Mouse (Mus musculus) liver, embryonic 11.5 days (tissue): ENCODE measurements at regions not wholly inside any gene's neighbourhood (a gene's known extent, or its start where the extent isn't known, plus 50 kb on each side); places are given as distances from the start of the nearest gene placed in this dataset.

Experiments used
- ATAC-seq: fragments of 200-750 bp; cut with Nextera tagmentation; replicated peaks from 2 replicates; pipeline ENCODE4 v1.8.0; 2017; ENCODE audit warnings: moderate number of reproducible peaks, mild to moderate bottlenecking, moderate TSS enrichment, moderate library complexity; ENCODE audit not compliant: low FRiP score
- DNase-seq: peaks from one replicate; pipeline ENCODE4 v3.0.0-alpha.2; 2017; ENCODE audit warnings: low spot score
- H3K27ac ChIP-seq: fragments of 300-500 bp; sonication (generic); 2 replicates; pipeline ENCODE4 v1.5.1; 2014; ENCODE audit warnings: mild to moderate bottlenecking, low read depth, low read length, control low read depth
- H3K27me3 ChIP-seq: fragments of 300-500 bp; sonication (generic); replicated peaks from 2 replicates; pipeline ENCODE4 v1.6.1; 2014; ENCODE audit warnings: low read length, mixed read lengths; ENCODE audit not compliant: control insufficient read depth, insufficient read depth
- H3K36me3 ChIP-seq: fragments of 300-500 bp; sonication (generic); 2 replicates; pipeline ENCODE4 v1.6.1; 2014; ENCODE audit warnings: mild to moderate bottlenecking, low read length, moderate library complexity, mixed read lengths; ENCODE audit not compliant: control insufficient read depth, insufficient read depth
- H3K4me1 ChIP-seq: fragments of 300-500 bp; sonication (generic); replicated peaks from 2 replicates; pipeline ENCODE4 v1.6.1; 2014; ENCODE audit warnings: low read length, mixed read lengths; ENCODE audit not compliant: control insufficient read depth, insufficient read depth
- H3K4me2 ChIP-seq: fragments of 300-500 bp; sonication (generic); 2 replicates; pipeline ENCODE4 v1.6.1; 2014; ENCODE audit warnings: mild to moderate bottlenecking, control low read depth, moderate library complexity
- H3K4me3 ChIP-seq: fragments of 300-500 bp; sonication (generic); 2 replicates; pipeline ENCODE4 v1.5.1; 2014; ENCODE audit warnings: low read depth, low read length, control low read depth
- H3K9ac ChIP-seq: fragments of 300-500 bp; sonication (generic); 2 replicates; pipeline ENCODE4 v1.6.1; 2014; ENCODE audit warnings: low read depth, low read length, control low read depth
- H3K9me3 ChIP-seq: fragments of 300-500 bp; sonication (generic); 2 replicates; pipeline ENCODE4 v1.6.1; 2016; ENCODE audit warnings: low read length, inconsistent platforms, mixed read lengths; ENCODE audit not compliant: control insufficient read depth
- WGBS: fragments of 180-500 bp; shearing (Covaris S2); extraction: QIAGEN DNeasy Blood & Tissue Kit; methylation state at CpG from one replicate; pipeline ENCODE4 v1.1.7; 2014; 5-methylcytosine and 5-hydroxymethylcytosine counted together

- Histone ChIP-seq H3K9ac (no peak overlapping the region), H3K4me3 (no peak overlapping the region), H3K4me2 (no peak overlapping the region), H3K4me1 (no peaks in the 10 kb centered on the region), H3K9me3 (no peaks in the 10 kb centered on the region), H3K27me3 (no peaks in the 10 kb centered on the region), H3K27ac (no peak overlapping the region), H3K36me3 (no peaks in the 10 kb centered on the region)
- 82% methylated on average over 12 of the region's 12 CpGs for WGBS
- no peak for ATAC-seq
- no peak for DNase-seq
These were observed 191.6 kb downstream of the Agtpbp1 start for GRCm38 (mm10) chr13:59393231-59393938.

GRCm38 (mm10) chr13:59392828-59393227 is 192.2 kb downstream of the Agtpbp1 start:
- H3K9me3 ChIP-seq, result no peaks in the 10 kb centered on the region
- DNase-seq, result no peak
- no peak overlapping the region for H3K9ac ChIP-seq
- H3K36me3 ChIP-seq, result no peaks in the 10 kb centered on the region
- H3K4me1 ChIP-seq, result no peaks in the 10 kb centered on the region
- no peak overlapping the region for H3K4me3 ChIP-seq
- WGBS, result 76% methylated on average over 4 of the region's 4 CpGs
- no peak overlapping the region for H3K27ac ChIP-seq
- H3K27me3 ChIP-seq, result no peaks in the 10 kb centered on the region
- H3K4me2 ChIP-seq, result no peak overlapping the region
- no peak for ATAC-seq

GRCm38 (mm10) chr13:59387627-59388325 is 197.3 kb downstream of the Agtpbp1 start:
- H3K9ac ChIP-seq, result no peak overlapping the region
- H3K4me1 ChIP-seq, result no peaks in the 10 kb centered on the region
- H3K4me3 ChIP-seq, result no peak overlapping the region
- DNase-seq (no peak), ATAC-seq (no peak)
- no peak overlapping the region for H3K27ac ChIP-seq
- 77% methylated on average over 14 of the region's 14 CpGs for WGBS
- H3K9me3 ChIP-seq, result no peaks in the 10 kb centered on the region
- H3K27me3 ChIP-seq, result no peaks in the 10 kb centered on the region
- no peak overlapping the region for H3K4me2 ChIP-seq
- no peaks in the 10 kb centered on the region for H3K36me3 ChIP-seq

GRCm38 (mm10) chr13:59386935-59387540 is 198.0 kb downstream of the Agtpbp1 start:
- DNase-seq, result no peak

GRCm38 (mm10) chr13:59385824-59386223 is 199.2 kb downstream of the Agtpbp1 start:
- no peak for DNase-seq
- no peaks in the 10 kb centered on the region for H3K4me1 ChIP-seq
- no peak overlapping the region for H3K4me2 ChIP-seq
- no peaks in the 10 kb centered on the region for H3K9me3 ChIP-seq
- no peaks in the 10 kb centered on the region for H3K27me3 ChIP-seq
- no peak overlapping the region for H3K9ac ChIP-seq
- no peak overlapping the region for H3K4me3 ChIP-seq
- ATAC-seq, result no peak
- 69% methylated on average over 6 of the region's 6 CpGs for WGBS
- no peak overlapping the region for H3K27ac ChIP-seq
- no peaks in the 10 kb centered on the region for H3K36me3 ChIP-seq

More at GRCm38 (mm10) chr13:59386935-59387540, 198.0 kb downstream of the Agtpbp1 start:
- no peak overlapping the region for H3K4me2 ChIP-seq
- ATAC-seq, result no peak
- H3K36me3 ChIP-seq, result no peaks in the 10 kb centered on the region
- H3K4me3 ChIP-seq, result no peak overlapping the region
- H3K9me3 ChIP-seq, result no peaks in the 10 kb centered on the region
- 73% methylated on average over 7 of the region's 7 CpGs for WGBS
- no peak overlapping the region for H3K9ac ChIP-seq
- no peaks in the 10 kb centered on the region for H3K27me3 ChIP-seq
- no peaks in the 10 kb centered on the region for H3K4me1 ChIP-seq
- no peak overlapping the region for H3K27ac ChIP-seq

- DNase-seq (no peak), ATAC-seq (no peak)
- no peak overlapping the region for H3K4me2 ChIP-seq
- H3K27me3 ChIP-seq, result no peaks in the 10 kb centered on the region
- WGBS, result 82% methylated on average over 12 of the region's 12 CpGs
- H3K4me3 ChIP-seq, result no peak overlapping the region
- no peaks in the 10 kb centered on the region for H3K36me3 ChIP-seq
- no peaks in the 10 kb centered on the region for H3K4me1 ChIP-seq
- no peak overlapping the region for H3K27ac ChIP-seq
- no peaks in the 10 kb centered on the region for H3K9me3 ChIP-seq
- no peak overlapping the region for H3K9ac ChIP-seq
These were observed 214.7 kb downstream of the Agtpbp1 start for GRCm38 (mm10) chr13:59370141-59370816.

- DNase-seq, result no peak
These were observed 216.2 kb downstream of the Agtpbp1 start for GRCm38 (mm10) chr13:59368550-59369449.

GRCm38 (mm10) chr13:59365460-59365859 is 219.6 kb downstream of the Agtpbp1 start:
- Histone ChIP-seq H3K36me3 (no peaks in the 10 kb centered on the region), H3K9me3 (no peaks in the 10 kb centered on the region), H3K27me3 (no peaks in the 10 kb centered on the region), H3K4me1 (no peaks in the 10 kb centered on the region), H3K4me3 (no peak overlapping the region), H3K27ac (no peak overlapping the region), H3K4me2 (no peak overlapping the region), H3K9ac (no peak overlapping the region)
- 41% methylated on average over 5 of the region's 5 CpGs for WGBS
- no peak for ATAC-seq
- peak; percentile 37 for DNase-seq

More at GRCm38 (mm10) chr13:59368550-59369449, 216.2 kb downstream of the Agtpbp1 start:
- no peaks in the 10 kb centered on the region for H3K27me3 ChIP-seq
- 73% methylated on average over 13 of the region's 13 CpGs for WGBS
- ATAC-seq, result no peak
- H3K36me3 ChIP-seq, result no peaks in the 10 kb centered on the region
- no peaks in the 10 kb centered on the region for H3K4me1 ChIP-seq
- H3K27ac ChIP-seq, result no peak overlapping the region
- H3K9ac ChIP-seq, result no peak overlapping the region
- no peak overlapping the region for H3K4me2 ChIP-seq
- H3K4me3 ChIP-seq, result no peak overlapping the region
- no peaks in the 10 kb centered on the region for H3K9me3 ChIP-seq
